Mouse (Mus musculus) right cerebral cortex, postnatal 14 days (tissue): ENCODE data around the gene Klhdc10.

Experiments used
- DNase-seq: peaks from one replicate; pipeline ENCODE4 v3.0.0; 2022

Klhdc10 gene

GRCm38 (mm10) chr6:30471706-30472105 is 70.0 kb downstream of the Klhdc10 start:
- no peak for DNase-seq

- DNase-seq = no peak
These were observed 74.5 kb downstream of the Klhdc10 start for GRCm38 (mm10) chr6:30476025-30476765.

- no peak for DNase-seq
These were observed 75.6 kb downstream of the Klhdc10 start for GRCm38 (mm10) chr6:30477210-30477714.

- DNase-seq = no peak
These were observed 76.1 kb downstream of the Klhdc10 start for GRCm38 (mm10) chr6:30477784-30478183.

- no peak for DNase-seq
These were observed 77.8 kb downstream of the Klhdc10 start for GRCm38 (mm10) chr6:30479418-30479817.

GRCm38 (mm10) chr6:30482908-30483307 is 81.2 kb downstream of the Klhdc10 start:
- no peak for DNase-seq

- no peak for DNase-seq
These were observed 84.8 kb downstream of the Klhdc10 start for GRCm38 (mm10) chr6:30486504-30486903.

GRCm38 (mm10) chr6:30499049-30499448 is 97.4 kb downstream of the Klhdc10 start:
- no peak for DNase-seq
